Mouse (Mus musculus) heart, postnatal 10 days (tissue): ENCODE data around the gene Sox6. TPM values are rescaled to one million over a fixed set of nuclear protein-coding genes. Genes with fewer than 3 reads are reported as not detected.
A peak's percentile ranks its signal among the peaks of the same experiment; 100 is the strongest.

ENCODE experiments used
- DNase-seq, 2 experiments: peaks; one replicate each; pipeline ENCODE4 v3.0.0; 2021
- intact Hi-C: fragments of 180-260 bp; cut with DNase I; formaldehyde crosslinking; loops from one replicate; pipeline ENCODE4 v1.15.1; 2025
- total RNA-seq, 2 experiments: library from RNA; stranded (reverse); gene quantifications; 2 replicates each; pipeline ENCODE4 v1.2.3; 2021

The Sox6 gene
- total RNA-seq, 2 experiments from 2014 or later: 22.9 to 30.3 TPM

DNA sequence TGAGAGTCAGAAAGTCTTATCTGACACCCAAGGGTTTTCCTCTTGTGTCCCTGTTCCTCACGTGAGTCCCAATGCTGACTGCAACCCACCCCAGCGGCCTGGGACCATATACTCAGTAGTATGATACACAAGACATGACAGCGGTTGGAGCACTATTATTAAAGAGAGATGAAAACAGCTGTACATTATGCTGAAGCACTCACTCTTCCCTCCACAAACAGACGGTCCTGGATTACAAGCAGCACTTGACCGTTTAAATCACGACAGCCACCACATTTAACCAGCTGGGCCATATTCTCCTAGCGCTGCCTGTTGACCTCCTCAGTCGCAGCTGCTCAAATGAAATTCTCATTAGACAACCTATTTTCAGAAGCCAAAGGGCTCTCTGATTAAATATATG is 272.3 kb downstream of the Sox6 start:
- intact Hi-C loops: no loop called here
- no peak for DNase-seq

DNA sequence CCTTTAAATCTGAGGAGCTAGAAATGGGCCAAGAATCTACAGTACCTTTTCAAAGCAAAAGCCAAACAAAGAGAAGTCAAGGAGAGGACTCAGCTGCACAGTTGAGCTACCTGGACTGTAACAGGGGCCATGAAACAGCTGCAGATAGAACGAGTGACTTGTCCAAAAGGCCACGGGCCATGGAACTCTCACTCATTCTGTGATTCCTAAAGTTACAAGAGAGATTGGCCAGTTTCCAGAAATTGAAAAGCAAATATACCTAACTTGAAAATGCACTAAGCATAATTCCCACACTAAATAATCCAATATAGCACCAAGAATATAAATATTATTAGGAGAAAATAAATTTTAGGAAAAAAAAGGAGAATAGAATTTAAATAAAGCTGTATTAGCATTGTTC is 274.7 kb downstream of the Sox6 start:
- no peak for DNase-seq
- intact Hi-C loops: no loop called here

DNA sequence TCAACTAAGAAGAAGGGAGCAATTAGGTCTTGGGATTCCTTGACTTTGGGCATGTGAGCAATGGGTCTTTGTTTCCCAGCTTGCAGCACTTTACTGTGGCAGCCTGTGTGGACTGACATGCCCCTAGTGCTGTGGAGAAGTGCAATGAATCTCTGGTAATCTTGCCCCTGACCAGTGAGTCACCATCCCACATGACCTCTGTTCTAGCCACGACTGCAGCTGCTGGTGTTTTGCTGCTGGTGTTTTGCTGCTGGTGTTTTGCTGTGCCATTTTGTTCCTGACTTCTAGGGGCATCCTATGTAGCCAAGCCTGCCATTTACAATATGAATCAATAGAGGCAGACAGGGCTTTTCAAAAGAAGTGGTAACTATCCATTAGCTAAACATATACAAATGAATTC is 280.4 kb downstream of the Sox6 start:
- intact Hi-C loops: loop anchor here (10.0 kb wide), 1 partner anchor 277 kb away; the partner anchor contains the start of genes 1110004F10Rik and Sox6
- no peak for DNase-seq

GRCm38 (mm10) chr7:115755272-115755671 is 283.3 kb downstream of the Sox6 start:
- intact Hi-C loops: loop anchor here (10.0 kb wide), 1 partner anchor 280 kb away; the partner anchor contains the start of genes 1110004F10Rik and Sox6
- DNase-seq: no peak

GRCm38 (mm10) chr7:115754216-115754615 is 284.4 kb downstream of the Sox6 start:
- peak in 1 of 2 experiments; percentile 36 for DNase-seq
- intact Hi-C loops: loop anchor here (10.0 kb wide), 1 partner anchor 281 kb away; the partner anchor contains the start of genes 1110004F10Rik and Sox6

DNA sequence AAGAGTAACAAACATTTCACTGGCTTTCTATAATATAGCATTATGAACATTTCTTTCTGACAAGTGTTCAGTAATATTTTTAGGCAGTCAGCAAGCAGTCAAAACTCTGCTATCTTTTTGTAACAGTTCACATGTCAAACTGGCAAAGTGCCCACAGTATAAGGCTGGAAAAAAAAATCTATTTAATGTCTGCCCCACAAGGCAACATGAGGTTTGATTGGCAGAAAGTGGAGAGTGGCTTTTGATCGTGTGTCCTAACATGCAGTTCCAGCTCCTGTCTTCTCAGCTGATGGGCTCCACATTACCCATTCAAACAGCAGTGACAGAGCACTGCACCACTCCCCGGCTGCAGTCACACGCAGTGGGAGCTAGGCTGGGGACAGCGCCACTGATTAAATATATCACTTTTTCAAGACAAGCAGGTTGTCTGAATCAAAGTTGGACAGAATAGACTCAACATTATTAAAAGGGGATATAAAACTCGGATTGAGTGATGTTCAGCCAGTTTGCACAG is 286.4 kb downstream of the Sox6 start:
- intact Hi-C loops: loop anchor here (10.0 kb wide), 1 partner anchor 283 kb away; the partner anchor contains the start of genes 1110004F10Rik and Sox6
- DNase-seq: peak; percentile 32 to 48

GRCm38 (mm10) chr7:115751083-115751482 is 287.5 kb downstream of the Sox6 start:
- no peak for DNase-seq
- intact Hi-C loops: loop anchor here (10.0 kb wide), 1 partner anchor 284 kb away; the partner anchor contains the start of genes 1110004F10Rik and Sox6

DNA sequence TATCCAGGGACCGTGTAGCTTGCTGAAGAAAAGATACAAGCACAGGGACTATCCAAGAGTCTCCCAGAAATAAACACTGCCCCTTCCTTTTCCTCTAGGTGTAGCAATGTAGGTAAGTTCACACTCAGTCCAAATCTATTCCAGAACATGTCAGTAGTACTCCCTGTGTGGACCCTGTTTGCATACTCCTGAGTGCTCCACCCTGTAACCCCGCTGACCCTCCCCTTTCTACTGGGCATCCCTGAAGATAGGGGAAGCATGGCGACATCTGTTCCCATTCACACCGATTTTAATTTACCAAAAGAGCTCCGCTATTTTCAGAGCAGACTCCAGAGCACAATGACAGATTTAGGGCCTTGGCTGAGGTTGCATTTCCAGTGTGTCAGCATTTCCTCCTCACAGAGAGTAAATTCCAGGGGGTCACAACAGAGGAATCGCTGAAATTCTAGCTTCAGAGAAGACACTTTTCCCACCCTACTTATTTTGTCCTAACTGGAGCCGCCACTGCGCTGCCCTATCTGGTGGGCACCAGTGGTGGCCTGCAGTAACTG is 288.2 kb downstream of the Sox6 start:
- intact Hi-C loops: loop anchor here (10.0 kb wide), 1 partner anchor 284 kb away; the partner anchor contains the start of genes 1110004F10Rik and Sox6
- DNase-seq: peak in 1 of 2 experiments; percentile 10

DNA sequence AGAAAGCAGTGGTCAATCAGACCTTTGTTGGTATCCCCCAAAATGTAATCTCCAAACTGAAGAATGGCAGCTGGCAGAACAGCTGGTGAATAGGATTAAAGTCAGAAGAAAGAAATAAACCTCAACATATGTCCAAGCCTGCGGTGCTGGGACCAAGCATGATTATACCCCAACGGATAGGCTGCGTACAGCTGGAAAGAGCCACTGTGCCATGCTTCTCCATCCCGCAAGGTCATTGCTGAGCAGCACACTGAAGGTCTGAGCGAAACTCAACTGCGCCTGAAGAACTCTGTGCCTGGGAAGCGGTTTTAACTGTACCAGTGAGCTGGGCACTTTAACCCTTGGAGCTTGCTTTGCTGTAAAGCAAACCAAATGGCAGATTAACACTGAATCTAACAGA is 291.1 kb downstream of the Sox6 start:
- intact Hi-C loops: no loop called here

DNA sequence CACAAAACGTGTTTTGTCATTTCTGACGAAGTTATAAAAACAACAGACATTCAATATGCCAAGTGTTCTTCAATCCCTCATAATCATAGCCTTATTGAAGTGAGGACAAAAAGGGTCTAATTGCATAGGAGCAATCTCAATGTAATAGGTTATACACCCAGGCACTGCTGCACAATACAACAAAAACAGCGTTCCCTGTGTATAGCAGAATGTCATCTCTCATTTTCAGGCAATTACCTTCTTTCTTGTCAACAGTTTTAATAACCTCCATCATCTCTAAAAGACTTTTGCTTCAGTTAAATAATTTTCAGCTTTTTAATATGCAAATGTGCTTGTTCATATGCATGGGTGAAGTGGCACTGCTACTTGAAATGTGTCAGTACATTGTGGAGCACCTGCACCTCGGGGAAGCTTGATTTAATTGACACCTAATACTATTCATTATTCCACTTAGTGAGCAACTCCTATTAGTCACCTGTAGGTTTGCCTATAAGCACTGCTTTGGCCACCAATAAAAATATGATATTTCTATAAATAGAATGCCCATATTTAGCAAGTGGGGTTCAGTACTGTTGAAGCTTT is 292.8 kb downstream of the Sox6 start:
- no peak for DNase-seq
- intact Hi-C loops: no loop called here

More for the DNA sequence above, 291.1 kb downstream of the Sox6 start:
- no peak for DNase-seq

- DNase-seq: no peak
- intact Hi-C loops: no loop called here
Observed at GRCm38 (mm10) chr7:115734137-115734536, 304.5 kb downstream of the Sox6 start.

DNA sequence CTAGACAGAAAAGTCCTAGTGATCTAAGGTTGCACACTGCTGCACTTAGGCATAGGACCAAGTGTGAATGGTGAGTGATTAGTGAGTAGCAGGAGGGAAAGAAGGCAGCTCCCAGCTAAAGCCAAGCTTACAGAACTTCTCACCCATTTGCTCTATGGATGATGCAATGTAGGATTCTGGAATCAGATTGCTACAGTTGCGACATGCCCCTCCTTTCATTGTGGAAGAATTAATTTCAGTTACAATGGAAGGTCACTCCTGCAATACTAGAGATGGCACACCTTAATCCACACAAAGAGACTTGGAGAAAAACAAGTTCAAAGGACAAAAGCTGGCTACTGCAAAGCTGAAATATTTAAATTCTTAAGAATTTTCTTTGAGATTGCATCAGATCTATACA is 305.8 kb downstream of the Sox6 start:
- no peak for DNase-seq
- intact Hi-C loops: no loop called here

DNA sequence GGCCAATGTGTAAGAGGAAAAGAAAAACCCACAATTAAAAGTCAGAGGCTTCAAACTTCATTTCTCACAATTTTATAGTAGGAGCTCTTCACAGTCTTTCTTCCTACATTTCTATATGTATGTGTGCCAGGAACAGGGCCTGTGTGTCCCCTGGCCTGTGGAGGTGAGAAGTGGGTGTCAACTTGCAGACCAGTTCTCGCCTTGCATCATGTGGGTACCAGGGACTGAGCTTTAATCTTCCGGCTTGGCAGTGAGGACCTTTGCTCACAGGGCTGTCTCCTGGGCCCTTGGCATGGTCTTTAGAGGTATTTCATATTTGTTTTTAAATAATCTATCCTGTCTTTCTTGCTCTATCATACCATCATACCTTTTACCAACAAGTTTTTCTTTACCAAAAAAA is 311.8 kb downstream of the Sox6 start:
- intact Hi-C loops: no loop called here

DNA sequence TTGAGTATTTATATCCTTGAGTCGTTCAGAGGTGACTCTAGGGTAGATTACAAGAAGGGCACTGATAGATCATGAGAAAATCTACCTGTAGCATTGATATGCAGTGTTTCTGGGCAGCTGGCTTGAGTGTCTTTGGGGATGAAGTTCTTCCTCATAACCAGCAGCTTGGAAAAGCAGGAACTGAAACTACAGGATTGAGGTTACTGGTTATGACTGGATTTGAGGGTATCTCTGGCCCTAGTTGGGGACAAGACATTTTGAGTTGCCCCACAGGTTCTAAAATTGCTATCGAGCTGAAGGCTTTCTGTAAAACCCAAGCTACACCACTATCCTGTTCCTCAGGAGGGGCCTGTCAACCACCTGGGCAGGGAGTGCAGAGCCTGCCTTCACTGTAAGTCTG is 314.2 kb downstream of the Sox6 start:
- intact Hi-C loops: no loop called here
- no peak for DNase-seq

More for the DNA sequence above, 311.8 kb downstream of the Sox6 start:
- DNase-seq: no peak

GRCm38 (mm10) chr7:115721624-115722540 is 316.7 kb downstream of the Sox6 start:
- peak; percentile 13 to 23 for DNase-seq
- intact Hi-C loops: no loop called here

GRCm38 (mm10) chr7:115719791-115720190 is 318.8 kb downstream of the Sox6 start:
- intact Hi-C loops: no loop called here
- DNase-seq: no peak

GRCm38 (mm10) chr7:115706141-115706540 is 332.5 kb downstream of the Sox6 start:
- DNase-seq: peak in 1 of 2 experiments; percentile 8

DNA sequence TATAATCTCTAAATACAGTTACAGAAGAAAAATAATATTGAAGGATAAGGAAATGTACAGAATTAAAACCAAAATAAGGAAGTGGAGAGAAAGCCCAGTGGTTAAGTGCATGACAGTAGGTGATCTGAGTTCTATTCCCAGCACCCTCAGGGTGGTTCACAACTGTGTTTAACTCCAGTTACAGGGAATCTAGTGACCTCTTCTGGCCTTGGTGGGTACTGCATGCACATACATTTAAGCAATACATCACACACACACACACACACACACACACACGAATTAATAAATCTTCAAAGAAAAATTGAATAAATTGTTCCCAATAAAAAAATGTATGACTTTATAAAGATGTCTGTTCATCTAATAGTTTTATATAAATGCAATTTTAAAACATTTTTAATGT is 340.5 kb downstream of the Sox6 start:
- DNase-seq: no peak
- intact Hi-C loops: no loop called here

More at GRCm38 (mm10) chr7:115706141-115706540, 332.5 kb downstream of the Sox6 start:
- intact Hi-C loops: no loop called here

- intact Hi-C loops: no loop called here
- DNase-seq: peak; percentile 12 to 19
Observed at GRCm38 (mm10) chr7:115693206-115693605, 345.4 kb downstream of the Sox6 start.

- intact Hi-C loops: no loop called here
Observed at GRCm38 (mm10) chr7:115691091-115691490, 347.5 kb downstream of the Sox6 start.

GRCm38 (mm10) chr7:115686687-115687086 is 351.9 kb downstream of the Sox6 start:
- intact Hi-C loops: no loop called here
- DNase-seq: no peak

More at GRCm38 (mm10) chr7:115691091-115691490, 347.5 kb downstream of the Sox6 start:
- DNase-seq: no peak
